Mouse (Mus musculus) megakaryocyte, embryonic 14.5 days (primary cell): ENCODE data around the gene Zfp672.

ENCODE experiments used
- FLI1 ChIP-seq: IDR thresholded peaks from 2 replicates; pipeline ENCODE4 v1.6.1; 2012; ENCODE audit warnings: low read length, inconsistent platforms, mixed read lengths
- GATA1 ChIP-seq: IDR thresholded peaks from 3 replicates; pipeline ENCODE4 v1.6.1; 2012; ENCODE audit warnings: mixed read lengths, low read length, inconsistent platforms, borderline replicate concordance

DNA sequence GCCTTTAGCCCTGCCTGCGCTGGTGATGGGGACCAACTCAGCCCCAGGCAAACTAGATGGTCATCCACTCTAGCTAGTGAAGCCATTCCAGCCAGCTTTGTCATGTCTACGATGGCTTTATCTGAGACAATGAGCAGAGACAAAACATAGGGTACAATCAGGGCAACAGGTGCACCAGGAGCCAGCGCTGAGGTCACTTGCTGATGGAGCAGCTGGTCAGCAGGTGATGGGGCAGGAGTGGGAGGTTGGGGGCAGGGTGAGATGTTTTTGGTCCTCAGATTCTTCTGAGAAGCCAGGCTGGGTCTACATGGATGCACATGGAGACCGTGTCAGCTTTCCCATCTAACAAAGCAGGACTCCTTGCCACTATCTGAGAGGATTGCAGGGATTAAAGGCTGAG, 39.3 kb downstream of the Zfp672 start:
- TF ChIP-seq GATA1, result no peak
- TF ChIP-seq FLI1, result no peak
